Mouse (Mus musculus) kidney, postnatal 25 days (tissue): ENCODE data around the gene Mcfd2.

Experiments
- DNase-seq, 2 experiments: peaks; one replicate each; pipeline ENCODE4 v3.0.0; 2021; ENCODE audit warnings: mixed read lengths in 2 of 2

Mcfd2 gene

DNA sequence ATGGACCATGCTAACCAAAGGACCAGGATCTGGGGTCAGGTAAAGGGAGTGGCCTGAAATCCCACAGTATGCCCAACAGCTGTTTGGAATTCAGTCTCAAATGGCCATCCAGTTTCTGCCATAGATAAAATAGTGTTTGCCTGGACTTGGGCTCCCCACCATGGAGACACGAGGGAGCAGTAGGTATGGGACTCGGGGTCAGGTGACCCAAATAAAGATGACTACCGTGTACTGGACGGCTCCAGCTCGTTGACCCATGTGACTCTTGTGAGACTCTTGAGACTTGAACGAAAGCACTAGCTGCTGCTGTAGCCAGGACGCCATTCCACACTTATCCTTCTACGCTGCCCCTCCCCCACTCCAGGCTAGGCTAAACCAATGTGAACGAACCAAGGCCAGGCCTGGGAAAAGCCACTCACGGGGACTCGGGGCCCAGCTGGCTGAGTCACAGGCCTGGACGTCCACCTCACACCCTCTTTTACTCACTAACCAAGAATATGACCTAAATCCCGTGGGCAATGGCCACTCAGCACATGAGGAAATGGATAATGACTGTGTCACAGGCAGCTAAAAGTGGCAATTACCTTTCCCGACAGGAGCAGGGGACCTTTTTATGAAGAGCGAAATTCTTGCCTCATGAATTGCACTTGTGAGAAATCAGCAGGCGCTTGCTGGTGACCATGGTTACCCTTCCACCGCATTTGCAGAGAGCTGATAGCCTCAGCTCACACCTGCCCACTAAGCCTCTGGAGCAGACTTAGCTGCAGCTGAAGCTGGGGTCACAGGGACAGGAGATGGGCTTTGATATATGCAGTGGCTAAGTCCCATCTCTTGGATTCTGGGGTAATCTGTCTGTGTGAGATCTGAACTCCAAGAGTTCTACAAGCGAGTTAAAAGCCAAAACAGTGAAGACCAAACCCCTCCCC is 28.7 kb downstream of the Mcfd2 start:
- peak; percentile 36 to 49 for DNase-seq

DNA sequence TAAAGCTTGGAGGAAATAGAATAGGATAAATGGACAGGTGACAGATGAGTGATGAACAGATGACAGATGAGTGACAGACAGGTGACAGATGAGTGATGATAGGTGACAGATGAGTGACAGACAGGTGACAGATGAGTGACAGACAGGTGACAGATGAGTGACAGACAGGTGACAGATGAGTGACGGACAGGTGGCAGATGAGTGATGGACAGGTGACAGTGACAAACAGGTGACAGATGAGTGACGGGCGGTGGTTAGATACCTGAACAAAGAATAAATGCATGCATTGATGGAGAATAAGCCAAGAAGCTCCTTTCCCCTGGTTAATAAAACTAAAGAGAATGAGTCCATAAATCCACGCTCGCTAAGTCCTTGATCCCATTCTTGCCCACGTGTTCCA is 30.7 kb downstream of the Mcfd2 start:
- DNase-seq: peak in 1 of 2 experiments; percentile 5

DNA sequence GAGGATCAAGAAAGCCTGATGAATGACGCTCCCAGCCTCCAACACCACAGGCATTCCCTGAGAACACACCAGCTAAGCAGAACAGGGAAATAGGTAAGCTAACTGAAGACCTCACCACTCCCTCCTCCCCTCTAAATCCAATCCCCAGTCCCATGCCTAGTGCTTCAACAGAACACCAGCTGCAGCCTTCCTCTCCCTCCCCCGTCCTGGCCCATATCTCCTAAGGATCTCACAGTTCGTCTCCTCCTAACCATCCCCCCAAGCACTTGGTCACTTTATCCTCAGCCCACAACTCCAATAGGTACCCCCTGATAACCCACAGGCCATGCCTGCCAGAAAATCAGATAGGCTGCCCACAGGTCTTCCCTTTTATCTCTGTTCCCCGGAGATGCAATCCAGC is 37.9 kb downstream of the Mcfd2 start:
- peak in 1 of 2 experiments; percentile 21 for DNase-seq

DNA sequence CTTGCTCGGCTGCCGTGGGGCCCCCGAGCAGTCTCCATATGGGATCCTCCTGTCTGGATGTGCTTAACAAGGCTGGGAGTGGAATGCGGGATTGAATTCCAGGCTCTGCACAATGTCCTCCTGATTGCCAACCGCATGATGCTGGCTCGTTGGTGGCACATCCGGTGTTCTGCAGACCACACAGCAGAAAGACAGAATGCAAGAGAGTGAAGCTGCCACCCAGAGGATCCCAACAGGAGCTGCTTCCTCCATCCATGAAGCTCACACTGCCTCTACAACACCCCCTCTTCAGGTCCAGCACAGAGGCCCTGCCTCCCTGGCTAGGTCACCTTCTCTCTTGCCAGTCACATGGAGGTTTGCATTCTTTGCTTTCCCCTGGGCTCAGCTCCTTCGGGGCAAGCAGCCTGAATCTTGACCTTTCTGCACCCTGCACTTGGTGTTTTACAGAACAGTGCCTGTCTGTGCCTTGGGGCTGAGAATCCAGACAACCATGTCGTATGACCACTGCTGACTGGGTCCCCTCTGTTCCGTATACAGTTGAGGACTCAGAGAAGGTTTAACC is 39.6 kb downstream of the Mcfd2 start:
- peak; percentile 46 to 82 for DNase-seq

DNA sequence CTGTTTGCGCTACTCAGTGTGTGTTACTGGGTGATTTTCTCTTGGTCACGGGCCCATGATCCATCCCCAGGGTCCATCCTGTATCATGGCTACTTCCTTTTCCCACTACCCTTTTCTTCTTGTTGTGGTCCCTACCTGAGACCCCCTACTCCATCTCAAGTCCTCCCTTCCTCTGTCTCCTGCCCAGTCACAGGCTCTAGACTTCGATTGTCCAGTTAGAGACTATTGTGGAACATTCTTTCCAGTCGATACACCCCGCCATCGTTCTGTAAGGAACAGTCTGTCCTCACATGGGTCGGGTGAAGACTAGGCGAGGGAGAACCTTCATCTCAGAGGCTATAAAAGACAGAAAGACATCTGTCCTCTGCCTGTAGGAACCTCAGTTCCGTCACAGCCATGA is 40.4 kb downstream of the Mcfd2 start:
- no peak for DNase-seq

DNA sequence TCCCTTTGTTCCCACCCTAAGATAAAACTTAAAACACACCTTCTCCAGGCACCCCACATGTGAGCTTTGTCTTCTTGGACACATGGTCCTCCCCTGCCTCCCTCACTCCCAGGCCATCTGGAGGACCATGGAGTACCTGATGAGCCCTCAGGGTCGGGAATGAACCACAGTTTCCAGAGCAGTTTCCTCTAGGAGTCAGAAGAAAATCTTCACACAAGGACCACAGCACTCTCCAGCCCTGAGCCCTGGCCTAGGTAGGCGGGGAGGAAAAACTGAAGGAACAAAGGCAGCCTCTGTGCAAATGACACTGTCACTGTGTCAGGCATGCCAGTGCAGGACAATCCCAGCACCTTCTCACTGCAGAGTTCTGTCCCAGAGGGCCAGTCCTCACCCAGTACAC is 41.3 kb downstream of the Mcfd2 start:
- DNase-seq: peak in 1 of 2 experiments; percentile 10

DNA sequence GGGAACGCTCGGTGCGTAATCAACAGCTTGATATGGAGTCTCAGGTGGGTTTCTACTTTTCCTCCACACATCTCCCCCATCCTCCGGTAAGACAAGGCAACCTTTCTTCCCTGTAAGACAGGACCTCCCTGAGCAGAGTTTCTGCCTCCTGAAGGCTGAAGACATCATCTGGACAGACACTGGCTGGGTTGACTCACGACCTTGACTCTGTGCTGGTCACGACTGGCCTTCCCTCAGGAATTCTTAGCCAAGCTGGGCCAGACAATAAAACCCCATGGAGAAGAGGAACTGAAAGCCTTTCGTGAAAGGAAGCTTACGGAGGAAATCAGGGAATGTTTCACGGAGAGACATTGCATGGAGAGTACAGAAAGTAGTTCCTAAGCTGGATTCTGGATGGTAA is 46.3 kb downstream of the Mcfd2 start:
- no peak for DNase-seq

DNA sequence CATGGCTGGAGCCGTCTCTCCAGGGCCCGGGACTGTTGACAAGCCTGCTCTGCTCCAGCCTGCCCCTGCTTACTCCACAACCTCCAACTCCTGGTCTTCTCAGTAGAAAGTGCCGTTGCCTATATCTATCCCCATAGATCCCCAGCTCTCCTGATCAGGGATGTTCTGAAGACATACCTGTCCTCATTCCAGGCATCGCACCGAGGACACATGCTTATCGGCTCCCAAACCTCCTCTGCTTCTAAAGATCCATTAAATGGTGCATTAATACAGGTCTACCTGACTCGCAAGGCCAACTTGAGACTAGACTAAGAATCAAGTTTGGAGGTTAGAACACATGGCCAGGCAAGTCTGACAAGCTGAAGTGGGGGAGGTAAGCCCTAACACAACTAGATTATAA is 51.2 kb downstream of the Mcfd2 start:
- DNase-seq: no peak

DNA sequence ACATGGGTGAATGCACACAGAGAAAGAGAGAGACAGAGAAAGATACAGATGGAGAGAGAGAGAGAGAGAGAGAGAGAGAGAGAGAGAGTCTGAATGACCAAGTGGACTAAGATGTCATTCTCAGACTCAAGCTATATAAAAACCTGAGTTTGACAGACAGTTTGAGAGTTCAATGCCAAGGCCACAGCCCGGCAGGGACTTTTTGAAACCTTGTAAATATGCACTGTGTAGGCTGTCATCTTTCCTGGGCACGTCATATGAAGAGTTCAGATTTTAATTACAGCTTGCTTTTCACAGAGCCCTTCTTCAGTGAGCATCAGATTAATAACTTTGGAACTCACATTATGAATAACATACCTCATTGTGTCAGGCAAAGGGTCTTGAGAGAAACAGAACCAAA is 55.2 kb downstream of the Mcfd2 start:
- DNase-seq: no peak

DNA sequence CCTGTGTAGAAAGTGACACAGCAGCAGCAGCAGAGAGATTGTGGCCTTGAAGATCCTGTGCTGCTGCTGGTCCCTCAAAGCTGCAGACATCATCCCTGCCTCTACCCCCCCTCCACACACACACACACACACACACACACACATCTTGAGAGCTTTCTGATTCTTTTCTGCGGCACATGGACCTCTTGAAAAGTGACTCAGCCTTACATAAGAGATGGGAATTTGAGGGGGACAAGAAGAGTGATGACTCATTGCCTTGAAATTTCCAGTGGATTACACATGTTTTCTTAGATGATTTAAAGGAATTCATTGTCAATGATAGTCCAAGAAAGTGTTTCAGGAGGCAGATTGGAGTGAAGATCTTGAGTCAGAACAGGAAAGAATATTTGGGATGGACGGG is 58.9 kb downstream of the Mcfd2 start:
- DNase-seq: peak in 1 of 2 experiments; percentile 9
